Mouse (Mus musculus) stomach, postnatal 0 days (tissue): ENCODE measurements at regions not wholly inside any gene's neighbourhood (a gene's known extent, or its start where the extent isn't known, plus 50 kb on each side); places are given as distances from the start of the nearest gene placed in this dataset.

Experiments
- ATAC-seq: fragments of 200-750 bp; cut with Nextera tagmentation; 2 replicates; pipeline ENCODE4 v1.8.0; 2017; ENCODE audit not compliant: low FRiP score, low TSS enrichment
- DNase-seq: peaks from one replicate; pipeline ENCODE4 v3.0.0-alpha.2; 2016; ENCODE audit warnings: low spot score
- H3K27ac ChIP-seq: fragments of 300-500 bp; sonication (generic); replicated peaks from 2 replicates; pipeline ENCODE4 v1.5.1; 2014; ENCODE audit warnings: mild to moderate bottlenecking, control low read depth
- H3K27me3 ChIP-seq: fragments of 300-500 bp; sonication (generic); 2 replicates; pipeline ENCODE4 v1.6.1; 2014; ENCODE audit warnings: low read length; ENCODE audit not compliant: control insufficient read depth, insufficient read depth
- H3K36me3 ChIP-seq: fragments of 300-500 bp; sonication (generic); 2 replicates; pipeline ENCODE4 v1.6.1; 2014; ENCODE audit warnings: low read length, mixed read lengths; ENCODE audit not compliant: control insufficient read depth, insufficient read depth
- H3K4me1 ChIP-seq: fragments of 300-500 bp; sonication (generic); replicated peaks from 2 replicates; pipeline ENCODE4 v1.6.1; 2014; ENCODE audit warnings: antibody characterized with exemption; ENCODE audit not compliant: control insufficient read depth, insufficient read depth
- H3K4me2 ChIP-seq: fragments of 300-500 bp; sonication (generic); replicated peaks from 2 replicates; pipeline ENCODE4 v1.6.1; 2014; ENCODE audit warnings: low read depth, mild to moderate bottlenecking, control low read depth, moderate library complexity
- H3K4me3 ChIP-seq: fragments of 300-500 bp; sonication (generic); 2 replicates; pipeline ENCODE4 v1.5.1; 2014; ENCODE audit warnings: low read depth, low read length, control low read depth
- H3K9ac ChIP-seq: fragments of 300-500 bp; sonication (generic); 2 replicates; pipeline ENCODE4 v1.6.1; 2014; ENCODE audit warnings: mild to moderate bottlenecking, low read length, control low read depth, mixed read lengths
- H3K9me3 ChIP-seq: fragments of 300-500 bp; sonication (generic); 2 replicates; pipeline ENCODE4 v1.6.1; 2016; ENCODE audit warnings: low read length; ENCODE audit not compliant: control insufficient read depth
- CTCF ChIP-seq: IDR thresholded peaks from 2 replicates; pipeline ENCODE4 v1.5.1; 2016; ENCODE audit warnings: antibody characterized with exemption, low read depth, mild to moderate bottlenecking, moderate library complexity
- EP300 ChIP-seq: optimal IDR thresholded peaks from 2 replicates; pipeline ENCODE3; 2016; ENCODE audit warnings: antibody characterized with exemption
- WGBS: fragments of 180-500 bp; shearing (Covaris S2); extraction: QIAGEN DNeasy Blood & Tissue Kit; methylation state at CpG from one replicate; pipeline ENCODE4 v1.1.7; 2014; 5-methylcytosine and 5-hydroxymethylcytosine counted together

GRCm38 (mm10) chr12:77852595-77853577, 341.2 kb upstream of the Gm6657 start:
- WGBS = 24% methylated on average over 9 of the region's 9 CpGs
- Histone ChIP-seq H3K36me3 (no peaks in the 10 kb centered on the region), H3K27ac (no peak overlapping the region), H3K9me3 (no peaks in the 10 kb centered on the region), H3K9ac (no peak overlapping the region), H3K4me3 (no peak overlapping the region), H3K27me3 (no peaks in the 10 kb centered on the region), H3K4me2 (no peak overlapping the region), H3K4me1 (no peaks in the 10 kb centered on the region)
- DNase-seq = no peak
- TF ChIP-seq EP300 = no peak
- TF ChIP-seq CTCF = no peak
- no peak for ATAC-seq

- Histone ChIP-seq H3K4me2 (no peak overlapping the region), H3K4me1 (no peaks in the 10 kb centered on the region), H3K27me3 (no peaks in the 10 kb centered on the region), H3K36me3 (no peaks in the 10 kb centered on the region), H3K9ac (no peak overlapping the region), H3K27ac (no peak overlapping the region), H3K4me3 (no peak overlapping the region), H3K9me3 (no peaks in the 10 kb centered on the region)
- DNase-seq = no peak
- 68% methylated on average over 15 of the region's 15 CpGs for WGBS
- TF ChIP-seq CTCF = no peak
- no peak for TF ChIP-seq EP300
- ATAC-seq = no peak
These were observed 339.6 kb upstream of the Gm6657 start for GRCm38 (mm10) chr12:77854281-77855075.

GRCm38 (mm10) chr12:77855796-77856195, 338.2 kb upstream of the Gm6657 start:
- Histone ChIP-seq H3K9ac (no peak overlapping the region), H3K9me3 (no peaks in the 10 kb centered on the region), H3K4me2 (no peak overlapping the region), H3K4me3 (no peak overlapping the region), H3K4me1 (no peaks in the 10 kb centered on the region), H3K36me3 (no peaks in the 10 kb centered on the region), H3K27me3 (no peaks in the 10 kb centered on the region), H3K27ac (no peak overlapping the region)
- WGBS = 87% methylated on average over 12 of the region's 12 CpGs
- TF ChIP-seq CTCF (no peak), EP300 (no peak)
- no peak for ATAC-seq
- no peak for DNase-seq

- WGBS = 51% methylated on average over 4 of the region's 4 CpGs
- Histone ChIP-seq H3K4me2 (no peak overlapping the region), H3K4me3 (no peak overlapping the region), H3K4me1 (no peaks in the 10 kb centered on the region), H3K9ac (no peak overlapping the region), H3K27ac (no peak overlapping the region), H3K36me3 (no peaks in the 10 kb centered on the region), H3K27me3 (no peaks in the 10 kb centered on the region), H3K9me3 (no peaks in the 10 kb centered on the region)
- TF ChIP-seq EP300 (no peak), CTCF (no peak)
- no peak for ATAC-seq
- DNase-seq = no peak
These were observed 336.8 kb upstream of the Gm6657 start for GRCm38 (mm10) chr12:77857281-77857680.

- H3K27ac ChIP-seq = no peak overlapping the region
- H3K4me2 ChIP-seq = no peak overlapping the region
- no peaks in the 10 kb centered on the region for H3K27me3 ChIP-seq
- H3K9me3 ChIP-seq = no peaks in the 10 kb centered on the region
- ATAC-seq = no peak
- no peak overlapping the region for H3K9ac ChIP-seq
- no peaks in the 10 kb centered on the region for H3K36me3 ChIP-seq
- no peak for DNase-seq
- TF ChIP-seq CTCF (no peak), EP300 (no peak)
- 73% methylated on average over 13 of the region's 13 CpGs for WGBS
- no peak overlapping the region for H3K4me3 ChIP-seq
- H3K4me1 ChIP-seq = no peaks in the 10 kb centered on the region
These were observed 333.1 kb upstream of the Gm6657 start for GRCm38 (mm10) chr12:77860769-77861557.
